Mouse (Mus musculus) B cell, adult 2 months (primary cell): ENCODE data around the gene Bmp7.

Experiments used
- DNase-seq, 2 experiments: peaks; one replicate each; pipeline ENCODE4 v3.0.0; 2022

Gene Bmp7

DNA sequence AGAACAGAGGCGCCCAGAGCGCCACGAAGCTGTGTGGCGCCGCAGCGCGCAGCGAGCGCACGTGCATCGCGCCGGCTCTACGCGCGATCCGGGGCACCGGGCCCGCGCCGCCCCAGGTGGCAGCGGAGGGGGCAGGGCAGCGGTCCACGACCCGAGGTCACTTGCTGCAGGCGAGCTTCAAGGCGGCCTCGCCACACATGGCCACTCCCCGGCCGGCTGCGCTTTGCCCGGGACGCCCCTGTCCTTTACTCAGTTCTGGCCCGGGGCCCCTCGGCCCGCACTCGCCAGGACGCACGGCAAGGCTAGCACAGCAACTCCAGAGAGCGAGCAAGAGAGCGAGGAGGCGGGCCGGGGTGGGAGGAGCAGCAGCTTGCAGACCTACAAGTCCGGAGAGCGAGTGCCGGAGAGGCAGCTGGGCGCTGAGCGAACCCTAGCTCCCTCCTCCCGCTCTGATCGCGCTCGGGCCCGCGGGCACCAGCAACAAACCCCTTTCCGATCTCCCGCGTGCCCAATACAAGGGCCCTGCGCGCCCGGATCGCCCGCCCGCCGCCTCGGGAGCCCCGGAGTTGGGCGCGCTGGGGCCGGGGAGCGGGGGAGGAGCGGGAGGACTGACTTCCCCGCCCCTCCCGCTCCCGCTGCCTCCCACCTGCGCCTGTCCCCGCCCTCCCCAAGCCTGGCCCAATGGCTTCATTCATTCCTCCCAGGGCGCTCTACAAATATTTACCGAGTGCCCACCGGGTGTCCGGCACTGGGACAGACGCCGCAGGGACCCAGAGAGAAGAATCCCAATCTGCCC lies at the start of gene Bmp7:
Gene Bmp7 (minus strand): TSS at position 319 of the 796 bp plus-strand sequence.
- peak in 1 of 2 experiments; percentile 5 for DNase-seq

DNA sequence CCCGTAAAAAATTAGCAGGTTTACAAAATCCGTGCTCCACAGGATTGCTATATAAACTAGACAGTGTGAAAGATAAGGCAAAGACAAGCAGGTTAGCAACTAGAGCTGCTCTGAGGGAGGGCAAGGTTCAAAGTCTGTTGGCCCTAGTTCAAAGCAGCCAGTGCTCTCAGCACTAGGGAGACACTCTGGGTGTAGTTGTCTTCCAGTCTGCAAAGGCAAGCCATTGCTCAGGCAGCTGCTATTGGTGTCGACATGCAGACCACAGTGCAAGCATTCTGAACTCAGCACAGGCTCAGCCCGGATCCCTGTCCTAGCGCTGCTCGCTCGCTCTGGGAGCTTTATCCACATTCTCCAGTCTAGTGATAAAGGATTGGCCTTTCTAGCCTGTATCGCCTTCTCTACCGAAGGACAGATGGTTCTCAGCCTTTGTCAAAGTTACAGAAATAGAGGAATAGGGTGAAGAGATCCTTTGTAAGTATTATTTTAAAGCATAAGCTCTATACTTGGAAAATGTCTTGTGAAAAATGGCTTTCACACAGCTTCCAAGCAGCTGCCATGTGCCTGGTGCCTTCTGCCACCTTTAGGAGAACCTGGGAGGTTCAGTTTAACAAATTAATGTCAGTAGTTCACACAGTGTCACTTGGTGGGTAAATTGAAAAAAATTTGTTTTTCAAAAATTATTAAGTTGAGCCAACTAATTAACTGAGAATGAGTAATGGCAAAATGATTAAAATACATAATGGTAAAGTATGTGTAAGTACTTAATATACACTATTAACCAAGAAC lies 42.8 kb upstream of the Bmp7 start:
- DNase-seq: no peak

DNA sequence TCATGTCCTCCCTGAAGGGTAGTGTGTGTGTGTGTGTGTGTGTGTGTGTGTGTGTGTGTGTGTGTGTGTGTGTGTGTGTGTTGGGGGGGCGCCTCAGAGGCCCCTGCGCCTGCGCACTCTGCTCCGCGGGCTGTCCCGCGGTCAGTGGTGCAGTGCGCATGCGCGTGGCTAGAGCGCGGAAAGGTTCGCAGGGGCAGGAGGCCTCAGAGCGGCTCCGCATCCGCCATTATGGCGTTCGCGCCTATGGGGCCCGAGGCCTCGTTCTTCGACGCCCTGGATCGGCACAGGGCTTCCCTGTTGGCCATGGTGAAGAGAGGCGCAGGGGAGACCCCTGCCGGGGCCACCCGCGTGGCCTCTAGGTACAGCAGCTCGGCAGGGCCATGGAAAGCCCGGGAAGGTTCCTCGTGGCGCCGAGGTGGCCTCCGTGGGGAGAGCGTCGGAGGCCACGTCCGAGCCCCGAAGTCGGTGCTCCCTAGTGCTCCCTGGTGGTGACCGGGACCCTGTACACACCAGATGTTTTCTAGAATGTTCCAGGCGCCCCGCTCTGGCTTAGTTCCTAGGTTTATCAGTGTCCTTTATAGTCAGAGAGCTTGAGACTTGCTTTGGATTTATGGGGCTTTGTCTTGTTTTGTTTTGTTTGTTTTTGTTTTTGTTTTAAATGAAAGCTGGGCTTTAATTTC lies 39.7 kb upstream of the Bmp7 start:
- no peak for DNase-seq

DNA sequence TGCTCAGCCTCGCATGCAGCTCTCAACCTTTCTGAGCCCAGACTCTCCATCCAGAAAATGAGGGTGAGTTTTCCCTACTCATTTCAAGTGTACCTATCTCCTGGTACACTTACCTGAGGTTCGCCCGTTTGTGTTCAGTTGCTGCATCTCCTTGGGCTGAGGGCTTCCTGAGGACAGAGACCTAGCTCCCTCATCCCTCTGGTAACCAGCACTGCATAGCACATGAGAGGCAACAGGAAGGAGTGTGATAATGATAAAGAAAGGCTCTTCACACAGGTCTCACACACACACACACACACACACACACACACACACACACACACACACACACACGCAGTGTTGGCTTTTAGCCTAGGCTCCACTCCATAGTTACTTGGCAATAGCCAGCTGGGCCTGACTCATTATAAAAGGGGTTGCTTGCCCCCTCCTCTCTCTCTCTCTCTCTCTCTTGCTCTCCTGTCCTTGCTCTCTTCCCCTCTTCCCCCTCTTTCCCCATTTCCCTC lies 38.1 kb upstream of the Bmp7 start:
- peak in 1 of 2 experiments; percentile 9 for DNase-seq

DNA sequence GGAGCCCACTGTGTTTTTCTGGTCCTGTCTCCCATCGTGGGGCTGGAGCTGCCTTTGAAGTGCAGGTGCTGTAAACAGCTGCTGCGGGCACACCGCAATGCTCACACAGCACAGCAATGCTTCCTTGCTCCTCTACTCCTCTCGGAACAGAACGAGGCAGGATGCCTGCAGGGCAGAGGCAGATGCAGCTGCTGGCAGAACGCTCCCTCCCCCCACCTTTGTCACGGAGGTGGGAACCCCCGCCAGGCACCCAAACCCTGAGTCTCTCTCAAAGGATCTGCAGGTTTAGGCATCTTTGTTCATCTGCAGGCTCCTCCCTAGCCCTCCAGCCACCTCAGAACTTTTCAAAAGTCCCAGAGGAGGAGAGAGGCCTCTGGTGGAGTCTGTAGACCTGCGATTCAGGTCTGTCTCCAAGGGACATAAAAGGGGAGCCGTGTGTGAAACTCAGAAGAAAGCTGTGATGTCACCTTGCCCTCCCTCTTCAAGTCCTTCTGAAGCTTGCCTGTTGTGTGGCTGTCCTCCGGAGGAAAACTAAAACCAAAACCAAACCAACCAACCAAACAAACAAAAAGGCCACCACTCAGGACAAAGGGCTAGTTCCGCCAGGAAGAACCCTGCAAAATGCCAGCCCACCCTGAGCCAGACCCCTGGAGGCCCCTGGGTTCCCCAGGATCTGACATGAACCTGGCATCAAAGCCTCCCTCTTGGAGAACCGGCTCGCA lies 37.4 kb upstream of the Bmp7 start, which contains the start of gene Spo11:
Gene Spo11 (plus strand): TSS at position 292 of the 722 bp plus-strand sequence.
- peak; percentile 65 to 71 for DNase-seq

DNA sequence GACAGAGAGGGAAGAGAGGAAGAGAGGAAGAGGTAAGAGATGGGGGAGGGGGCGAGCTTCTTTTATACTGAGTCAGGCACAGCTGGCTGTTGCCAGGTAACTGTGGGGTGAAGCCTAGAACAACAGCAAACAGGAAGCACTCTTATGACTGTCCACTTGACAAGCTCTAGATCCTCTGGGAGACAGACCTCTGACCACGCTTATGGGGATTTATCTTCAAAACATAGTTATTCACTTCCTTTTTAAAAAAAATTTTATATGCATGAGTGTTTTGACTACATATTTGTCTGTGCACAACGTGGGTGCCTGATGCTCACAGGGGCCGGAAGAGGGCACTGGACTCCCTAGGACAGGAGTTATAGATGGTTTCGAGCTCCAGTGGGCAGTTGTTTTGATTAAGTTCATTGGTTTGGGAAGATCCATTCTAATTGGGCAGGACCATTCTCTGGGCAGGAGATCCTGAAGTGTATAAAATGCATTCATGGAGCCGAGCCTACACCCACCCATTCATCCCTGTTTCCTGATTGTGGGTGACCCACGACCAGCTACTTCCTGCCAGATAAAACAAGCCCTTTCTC lies 36.6 kb upstream of the Bmp7 start:
- peak; percentile 66 to 73 for DNase-seq

DNA sequence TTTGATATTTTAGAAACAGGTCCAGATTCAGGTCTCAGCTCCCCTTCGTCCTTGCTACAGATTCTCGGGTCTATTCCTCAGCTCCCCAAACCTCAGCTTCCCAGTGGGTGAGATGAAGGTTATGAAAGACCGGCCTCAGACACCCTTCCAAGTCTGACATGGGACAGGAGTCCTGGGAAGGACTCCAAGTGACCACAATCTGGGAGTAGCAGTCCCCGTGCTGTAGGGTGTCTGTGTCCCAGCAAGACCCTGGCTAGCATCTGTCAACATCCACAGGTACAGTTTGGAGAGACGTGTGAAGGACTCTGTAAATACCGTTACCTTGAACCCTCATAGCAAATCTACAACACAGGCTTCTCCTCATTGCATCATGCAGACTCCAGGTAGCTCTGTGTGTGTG lies 35.0 kb upstream of the Bmp7 start:
- no peak for DNase-seq

DNA sequence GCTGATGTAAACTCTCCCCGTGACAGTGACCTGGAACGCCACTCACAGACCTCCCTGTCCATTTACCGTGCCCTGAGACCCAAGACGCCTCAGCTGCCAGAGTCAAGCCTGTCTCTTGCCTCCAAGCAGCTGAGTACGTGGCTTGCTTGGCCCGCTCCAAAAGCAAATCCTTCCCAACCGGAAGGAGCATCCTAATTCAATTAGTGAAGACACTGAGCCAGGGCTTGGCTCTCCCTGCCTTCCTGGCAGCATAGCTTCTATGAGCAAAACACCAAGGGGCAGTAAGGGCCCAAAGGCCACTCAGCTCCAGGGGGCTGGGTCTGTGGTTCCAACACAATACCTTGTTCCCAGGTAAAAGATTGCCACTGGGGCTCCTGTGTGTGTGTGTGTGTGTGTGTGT lies 34.6 kb upstream of the Bmp7 start:
- no peak for DNase-seq

DNA sequence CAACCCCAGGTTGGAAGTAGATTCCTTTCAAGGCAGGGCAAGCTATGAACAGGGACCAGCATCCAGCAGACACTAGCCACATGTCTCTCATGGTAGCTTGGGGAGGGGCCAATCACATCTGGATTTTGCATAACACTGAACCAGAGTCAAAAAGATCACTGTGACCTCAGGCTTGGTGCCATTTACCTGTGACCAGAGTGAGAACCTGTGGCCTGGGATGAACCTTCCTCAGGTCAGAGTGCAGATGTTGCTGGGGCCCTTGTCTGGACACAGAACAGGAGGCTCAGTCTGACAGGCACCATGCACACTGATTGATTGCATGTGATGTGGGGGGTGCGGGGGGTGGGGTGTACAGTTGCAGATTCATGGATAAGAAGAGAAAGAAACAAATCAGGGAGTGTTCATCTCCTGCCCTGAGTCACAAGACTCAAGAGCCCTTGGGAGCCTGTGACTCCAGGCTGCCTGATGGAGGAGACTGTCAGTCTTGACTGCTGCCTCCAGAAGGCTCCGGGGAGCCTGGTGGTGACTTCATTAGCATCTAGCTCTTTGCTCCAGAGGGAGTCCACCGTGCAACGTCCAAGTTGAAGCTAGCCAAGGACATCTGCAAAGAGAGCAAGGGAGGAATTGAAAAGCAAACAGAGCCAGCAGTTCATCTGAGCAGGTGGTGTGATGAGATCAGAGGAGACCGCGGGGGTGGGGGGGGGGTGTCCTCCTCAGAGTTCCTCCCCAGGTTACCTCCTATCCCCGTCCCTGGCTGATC lies 33.9 kb upstream of the Bmp7 start:
- no peak for DNase-seq

DNA sequence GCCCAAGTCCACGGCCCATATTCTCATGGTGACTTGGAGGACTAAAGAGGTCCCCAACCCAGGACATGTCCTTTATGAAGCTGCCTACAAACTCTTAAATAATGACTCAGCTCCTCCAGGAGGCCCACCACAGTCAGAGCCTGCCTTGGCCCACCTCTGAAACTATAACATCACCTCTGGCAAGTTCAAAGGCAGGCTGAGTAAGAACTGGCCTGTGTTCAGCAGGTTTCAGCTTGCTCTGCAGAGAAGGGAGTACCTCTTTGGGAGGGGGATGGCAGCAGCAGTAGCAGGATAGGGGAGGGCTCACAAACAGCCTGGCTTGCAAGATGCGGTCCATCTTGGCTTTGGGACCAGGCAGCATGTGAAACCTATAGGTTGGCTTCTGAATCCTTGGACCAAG lies 31.7 kb upstream of the Bmp7 start:
- DNase-seq: no peak

DNA sequence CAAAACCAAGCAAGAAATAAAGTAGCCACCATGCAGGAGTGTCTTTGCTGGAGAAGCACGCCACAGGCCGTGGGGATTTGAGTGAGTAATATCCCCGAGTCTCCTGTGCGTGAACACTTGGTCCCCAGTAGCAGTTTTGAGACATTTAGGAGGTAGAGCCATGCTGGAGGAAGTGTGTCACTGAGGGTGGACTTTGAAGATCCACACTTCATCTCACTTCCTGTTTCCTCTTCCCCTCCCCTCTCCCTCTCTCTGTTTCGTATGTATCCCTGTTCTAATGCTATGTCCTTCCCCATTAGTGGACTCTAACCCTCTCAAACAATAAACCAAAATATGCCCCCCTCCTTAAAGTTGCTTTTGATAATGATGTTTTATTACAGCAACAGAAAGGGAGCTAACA lies 26.4 kb upstream of the Bmp7 start:
- DNase-seq: peak; percentile 12 to 17

DNA sequence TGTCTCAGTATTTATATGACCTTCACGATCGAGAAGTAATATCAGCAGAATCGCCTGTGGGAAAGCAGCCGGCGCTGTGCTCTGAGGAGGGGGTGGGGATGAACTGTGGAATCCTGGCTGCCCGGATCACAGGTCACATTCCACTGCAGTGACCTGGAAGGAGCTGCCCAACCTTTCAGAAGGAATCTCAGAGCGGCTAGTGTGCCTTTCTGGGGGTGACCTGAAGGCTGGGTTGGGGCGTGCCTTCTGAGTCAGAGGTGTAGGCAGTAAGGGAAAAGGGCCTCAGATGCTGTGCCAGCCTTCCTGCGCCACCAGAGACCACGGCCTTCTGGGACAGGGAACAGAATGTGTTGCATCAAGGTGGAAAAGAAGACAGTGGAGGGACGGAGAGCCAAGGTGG lies 25.1 kb upstream of the Bmp7 start:
- DNase-seq: no peak

DNA sequence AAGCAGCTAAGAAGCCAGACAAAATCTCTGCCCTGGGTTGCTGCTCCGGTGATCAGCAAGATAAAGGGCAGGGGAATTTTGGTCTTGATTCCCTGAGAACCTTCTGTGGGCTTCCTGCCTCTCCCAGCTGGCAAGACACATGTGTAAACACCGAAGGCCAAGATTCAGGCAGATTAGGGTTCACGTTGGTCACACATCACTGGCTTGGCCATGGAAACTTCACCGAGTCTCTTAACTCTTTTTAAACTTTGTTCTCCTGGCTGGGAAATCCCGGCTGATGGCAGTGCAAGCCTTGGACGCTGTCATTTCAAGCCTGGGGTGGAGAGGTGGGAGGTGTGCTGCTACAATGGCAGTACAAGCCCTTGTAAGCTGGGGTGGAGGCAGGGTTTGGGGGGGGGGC lies 21.1 kb upstream of the Bmp7 start:
- DNase-seq: no peak

DNA sequence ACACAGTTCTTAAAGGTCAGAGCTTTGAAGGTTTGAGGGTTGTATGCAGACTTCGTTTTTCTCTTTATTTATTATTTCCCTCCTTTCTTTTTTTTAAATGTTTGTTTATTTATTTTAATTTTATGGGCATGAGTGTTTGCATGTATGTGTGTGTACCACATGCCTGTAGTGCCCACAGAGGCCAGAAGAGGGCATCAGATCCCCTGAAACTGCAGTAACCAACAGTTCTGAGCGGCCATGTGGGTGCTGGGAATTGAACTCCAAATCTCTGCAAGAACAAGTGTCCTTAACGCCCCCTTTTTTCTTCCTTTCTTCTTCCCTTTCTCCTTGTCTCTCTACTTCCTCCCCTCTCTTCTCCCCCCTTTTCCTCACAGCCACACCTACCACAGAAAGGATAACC lies 20.2 kb upstream of the Bmp7 start:
- peak in 1 of 2 experiments; percentile 18 for DNase-seq

DNA sequence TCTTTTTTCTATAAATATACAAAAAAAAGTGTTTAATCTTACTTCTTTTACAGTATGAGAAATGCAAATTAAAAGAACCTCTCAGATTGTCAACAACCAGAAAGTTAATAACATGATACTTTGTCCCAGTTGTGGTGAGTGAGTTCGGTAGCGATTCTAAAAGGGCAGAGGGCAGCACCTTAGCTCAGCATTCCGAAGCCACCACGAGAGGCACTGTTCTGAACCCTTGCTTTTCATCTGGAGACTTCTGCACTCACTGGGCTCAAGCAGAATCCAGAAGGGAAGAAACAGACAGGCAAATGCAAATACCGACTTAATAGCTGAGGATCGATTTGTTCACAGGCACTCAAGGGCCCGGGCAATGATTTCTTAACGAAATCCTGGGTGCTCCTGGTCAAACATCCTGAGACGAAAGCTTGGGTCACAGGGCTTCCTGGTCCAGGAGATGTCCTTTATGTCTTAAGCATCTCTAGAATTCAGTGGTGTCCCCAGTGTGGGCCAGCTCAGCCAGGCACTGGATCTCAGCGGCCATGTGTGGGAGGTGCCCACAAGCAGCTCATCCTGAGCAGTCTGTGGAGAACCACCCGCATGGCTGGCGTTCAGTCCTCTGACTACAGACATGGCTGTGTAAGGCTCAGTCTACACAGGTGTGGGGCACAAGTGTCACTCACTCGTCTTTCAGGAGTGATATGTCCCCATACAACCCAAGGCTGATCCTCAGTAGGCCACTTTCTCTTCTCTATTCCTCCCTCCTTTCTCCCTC lies 19.1 kb upstream of the Bmp7 start:
- no peak for DNase-seq

DNA sequence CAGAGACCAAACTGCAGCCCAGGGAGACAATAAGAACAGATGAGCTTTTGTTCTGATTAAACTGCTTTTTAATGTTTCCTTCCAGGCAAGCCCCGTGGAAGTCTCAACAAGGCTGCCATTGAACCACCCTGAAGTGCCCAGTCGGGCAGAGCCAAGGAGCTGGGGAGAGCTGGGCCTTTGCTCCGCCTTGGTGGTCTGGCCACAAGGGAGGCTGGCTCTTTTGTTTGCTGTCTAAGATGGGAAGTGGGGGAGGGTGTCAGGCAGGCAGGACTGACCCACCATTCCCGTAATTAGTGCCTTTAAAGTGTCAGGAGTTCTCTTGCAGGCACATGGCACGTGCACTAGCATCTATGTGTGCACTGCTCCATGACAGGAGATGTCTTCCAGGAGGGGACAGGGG lies 18.5 kb upstream of the Bmp7 start:
- DNase-seq: no peak

DNA sequence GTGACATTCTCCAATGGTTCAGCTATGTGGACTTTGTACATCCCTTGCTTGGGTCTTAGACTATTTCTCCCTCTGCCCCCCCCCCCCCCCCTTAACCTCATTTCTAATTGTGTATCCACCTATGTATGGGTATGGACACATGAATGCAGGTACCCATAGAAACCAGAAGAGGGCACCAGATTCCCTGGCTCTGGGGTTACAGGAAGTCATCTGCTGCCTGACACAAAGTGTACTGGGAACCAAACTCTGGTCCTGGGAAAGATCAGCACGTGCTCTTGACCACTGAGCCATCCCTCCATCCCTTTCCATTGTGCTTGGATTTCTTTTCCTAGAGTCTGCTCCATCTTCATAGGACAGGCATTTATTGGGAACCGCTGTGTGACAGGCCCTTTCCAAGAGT lies 11.9 kb upstream of the Bmp7 start:
- no peak for DNase-seq

DNA sequence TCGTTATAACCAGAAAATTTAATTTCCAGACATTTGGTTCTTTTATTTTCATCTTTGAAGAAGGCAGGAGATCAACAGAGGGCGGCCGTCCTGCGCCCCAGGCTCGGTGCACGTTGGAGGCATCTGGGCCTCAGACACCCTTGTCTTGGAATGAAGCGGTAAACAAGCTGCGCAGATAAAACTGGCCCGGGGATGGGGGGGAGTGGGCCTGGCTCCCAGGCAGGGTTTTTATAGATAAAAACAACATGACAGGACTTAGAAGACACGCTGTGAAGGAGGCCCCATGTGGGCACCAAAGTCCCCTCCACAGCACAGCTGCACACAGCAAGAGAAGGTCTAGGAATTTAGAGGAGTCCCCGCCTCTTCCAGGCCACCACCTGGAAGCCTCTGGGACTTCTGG lies 10.6 kb upstream of the Bmp7 start:
- DNase-seq: no peak

DNA sequence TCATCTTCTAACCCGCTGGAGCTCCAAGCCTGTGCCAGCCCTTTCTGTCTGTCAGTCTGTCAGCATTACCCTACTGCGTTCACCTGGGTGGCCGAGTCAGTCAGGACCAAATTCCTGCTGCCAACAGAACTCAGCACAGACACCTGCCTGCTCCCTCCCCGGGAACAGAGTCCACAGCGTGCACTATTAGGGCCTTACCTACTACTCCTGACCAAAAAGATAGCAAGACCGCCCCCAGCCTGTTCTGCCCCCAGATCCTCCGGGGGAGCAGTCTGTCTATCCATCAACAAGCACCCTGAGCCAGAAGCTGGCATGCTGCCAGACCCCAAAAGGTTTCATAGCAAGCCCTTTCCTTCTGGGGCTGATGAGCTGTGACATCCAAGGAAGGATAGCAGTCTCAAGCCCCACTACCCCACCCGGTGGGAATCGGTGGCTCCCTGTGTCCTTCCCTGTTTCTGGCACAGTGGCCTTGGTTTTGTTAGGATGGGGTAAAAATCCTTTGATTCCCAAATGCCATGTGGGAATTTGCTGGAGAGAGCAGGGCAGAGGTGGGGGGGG lies 10.1 kb upstream of the Bmp7 start:
- no peak for DNase-seq

DNA sequence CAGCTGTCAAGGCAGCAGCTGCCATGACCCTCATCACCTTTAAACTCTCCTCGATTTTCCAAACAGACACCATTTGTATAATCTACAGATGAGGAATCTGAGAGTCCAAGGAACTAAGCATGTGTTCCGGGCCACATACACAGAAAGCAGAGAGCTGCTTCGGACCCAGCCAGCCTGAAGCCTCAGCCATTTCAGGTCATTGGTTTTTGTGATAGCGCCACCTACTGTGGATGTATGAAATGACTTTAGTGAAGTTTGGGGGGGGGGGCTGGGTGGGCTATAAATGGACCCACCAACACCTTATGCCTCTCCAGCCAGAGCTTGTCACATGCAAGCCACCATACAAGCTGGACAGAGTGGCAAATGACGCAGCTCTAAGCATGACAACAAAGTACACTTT lies 8.9 kb upstream of the Bmp7 start:
- no peak for DNase-seq

DNA sequence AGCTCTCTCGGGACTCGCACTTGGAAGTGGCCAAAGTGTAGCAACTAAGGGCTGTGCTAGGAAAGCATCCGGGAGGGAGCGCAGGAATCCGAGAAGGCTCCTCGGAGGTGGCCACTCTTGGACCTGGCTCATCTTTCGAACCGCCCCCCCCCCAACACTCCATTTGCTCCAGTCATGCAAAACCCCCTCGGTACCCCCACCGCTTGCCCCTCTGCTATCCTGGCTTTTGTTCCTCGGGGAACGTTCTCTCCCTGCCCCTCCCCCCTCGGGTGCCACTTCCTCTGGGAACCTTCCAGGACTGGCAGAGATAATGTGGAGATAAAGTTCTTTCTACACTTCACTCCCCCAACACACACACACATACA lies 660 bp upstream of the Bmp7 start:
- no peak for DNase-seq
